Mouse (Mus musculus) kidney, embryonic 14.5 days (tissue): ENCODE results near the gene Gm45837. TPM values are rescaled to one million over a fixed set of nuclear protein-coding genes. Genes with fewer than 3 reads are reported as not detected.

Source experiments
- ATAC-seq: fragments of 200-750 bp; cut with Nextera tagmentation; 2 replicates; pipeline ENCODE4 v1.8.0; 2017; ENCODE audit warnings: moderate number of reproducible peaks, mild to moderate bottlenecking, moderate TSS enrichment, moderate library complexity; ENCODE audit not compliant: low FRiP score, low TSS enrichment
- H3K27ac ChIP-seq: fragments of 300-500 bp; sonication (generic); 2 replicates; pipeline ENCODE4 v1.5.1; 2014; ENCODE audit warnings: low read depth, mild to moderate bottlenecking, low read length, moderate library complexity, mixed read lengths
- H3K27me3 ChIP-seq: fragments of 300-500 bp; sonication (generic); 2 replicates; pipeline ENCODE4 v1.6.1; 2014; ENCODE audit warnings: mild to moderate bottlenecking, low read length; ENCODE audit not compliant: control insufficient read depth, insufficient read depth
- H3K36me3 ChIP-seq: fragments of 300-500 bp; sonication (generic); 2 replicates; pipeline ENCODE4 v1.6.1; 2014; ENCODE audit warnings: low read length, mixed read lengths; ENCODE audit not compliant: control insufficient read depth, insufficient read depth
- H3K4me1 ChIP-seq: fragments of 300-500 bp; sonication (generic); 2 replicates; pipeline ENCODE4 v1.6.1; 2014; ENCODE audit warnings: low read length, mixed read lengths; ENCODE audit not compliant: control insufficient read depth, insufficient read depth
- H3K4me2 ChIP-seq: fragments of 300-500 bp; sonication (generic); replicated peaks from 2 replicates; pipeline ENCODE4 v1.6.1; 2014; ENCODE audit warnings: low read depth, mild to moderate bottlenecking, low read length
- H3K4me3 ChIP-seq: fragments of 300-500 bp; sonication (generic); 2 replicates; pipeline ENCODE4 v1.5.1; 2014; ENCODE audit warnings: mild to moderate bottlenecking, low read length
- H3K9ac ChIP-seq: fragments of 300-500 bp; sonication (generic); 2 replicates; pipeline ENCODE4 v1.6.1; 2014; ENCODE audit warnings: low read depth, mild to moderate bottlenecking, low read length, moderate library complexity
- H3K9me3 ChIP-seq: fragments of 300-500 bp; sonication (generic); 2 replicates; pipeline ENCODE4 v1.6.1; 2016; ENCODE audit warnings: low read length; ENCODE audit not compliant: control insufficient read depth
- WGBS: fragments of 180-500 bp; shearing (Covaris S2); extraction: QIAGEN DNeasy Blood & Tissue Kit; methylation state at CpG from one replicate; pipeline ENCODE4 v1.1.7; 2014; 5-methylcytosine and 5-hydroxymethylcytosine counted together
- polyA plus RNA-seq: library from polyadenylated mRNA; unstranded; fragments of >200 nt; fragmentation: Nextera tagmentation; extraction: Ambion mirVana; gene quantifications from 2 replicates; pipeline ENCODE4 v1.2.1, GENCODE M21; 2014

Gene Gm45837
- polyA plus RNA-seq, 1 experiment from 2014 or later, result 13.2 TPM

DNA sequence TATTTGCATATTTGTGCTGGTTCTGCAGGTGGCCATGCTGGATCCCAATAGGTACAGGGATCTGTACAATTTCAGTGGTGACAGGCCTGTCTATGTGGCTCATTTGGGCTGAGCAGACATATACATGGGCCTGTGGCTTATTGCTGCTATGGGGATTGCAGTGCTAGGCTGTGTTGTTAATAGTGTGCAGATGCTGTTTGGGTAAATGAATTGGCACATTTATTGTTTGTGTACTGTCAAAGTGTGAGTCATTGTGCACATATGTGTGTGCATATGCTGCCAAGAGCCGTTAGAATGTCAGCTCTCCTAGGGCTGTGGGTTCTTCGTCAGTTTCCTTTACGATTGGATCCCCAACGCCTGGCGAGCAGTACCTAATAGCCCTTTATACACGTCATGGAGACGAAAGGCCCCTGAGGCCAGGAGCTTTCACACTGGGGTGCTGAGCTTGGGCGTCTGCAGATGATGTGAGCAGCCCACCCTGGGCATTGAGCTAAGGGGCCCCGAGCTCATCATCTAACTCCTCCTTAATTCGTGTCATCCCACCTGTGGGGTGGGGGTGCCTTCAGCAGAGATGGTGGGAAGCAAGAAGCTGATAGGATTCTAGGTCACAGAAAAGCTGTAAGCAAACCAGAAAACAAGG lies 33.9 kb upstream of the Gm45837 start:
- H3K4me3 ChIP-seq, result no peak overlapping the region
- H3K27ac ChIP-seq, result no peak overlapping the region
- no peaks in the 10 kb centered on the region for H3K36me3 ChIP-seq
- no peaks in the 10 kb centered on the region for H3K9me3 ChIP-seq
- H3K27me3 ChIP-seq, result no peaks in the 10 kb centered on the region
- peaks cover 13% of the 10 kb centered on the region; the same call in 1 of the 2 replicates for H3K4me1 ChIP-seq
- WGBS, result 52% methylated on average over 10 of the region's 10 CpGs
- no peak for ATAC-seq
- no peak overlapping the region for H3K9ac ChIP-seq
- no peak overlapping the region for H3K4me2 ChIP-seq

DNA sequence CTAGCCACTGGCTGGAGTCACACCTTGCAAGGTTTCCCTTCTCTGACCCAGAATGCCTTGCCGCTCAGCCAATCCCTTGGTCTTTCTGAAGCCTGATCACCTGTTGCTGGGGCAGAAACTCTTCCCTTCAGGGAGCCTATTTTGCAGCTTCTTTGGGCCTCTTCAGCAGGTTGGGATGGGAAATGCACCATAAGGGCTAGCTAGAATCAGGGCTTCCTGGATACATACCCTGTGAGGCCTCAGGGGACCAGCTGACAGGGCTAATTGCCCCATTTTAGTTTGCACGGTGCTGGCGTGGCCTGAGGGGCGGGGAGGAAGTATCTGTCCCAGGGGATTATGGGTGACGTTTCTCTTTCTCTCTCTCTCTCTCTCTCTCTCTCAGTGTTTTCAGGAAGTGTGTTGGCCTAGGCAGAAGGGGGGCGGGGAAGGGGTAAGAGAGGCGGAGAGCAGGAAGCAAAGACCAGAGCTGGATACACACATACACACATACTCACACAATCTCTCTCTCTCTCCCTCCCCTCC lies 32.9 kb upstream of the Gm45837 start:
- 23% methylated on average over 7 of the region's 7 CpGs for WGBS
- ATAC-seq, result peak; percentile 75
- peak overlapping the region; percentile 36 for H3K4me2 ChIP-seq
- H3K4me1 ChIP-seq, result peaks cover 13% of the 10 kb centered on the region; the same call in 1 of the 2 replicates
- H3K27ac ChIP-seq, result peak overlapping the region; percentile 76
- peak overlapping the region; percentile 52; the same call in 1 of the 2 replicates for H3K9ac ChIP-seq
- no peaks in the 10 kb centered on the region for H3K9me3 ChIP-seq
- no peaks in the 10 kb centered on the region for H3K27me3 ChIP-seq
- H3K4me3 ChIP-seq, result peak overlapping the region; percentile 16; the same call in 1 of the 2 replicates
- H3K36me3 ChIP-seq, result no peaks in the 10 kb centered on the region

DNA sequence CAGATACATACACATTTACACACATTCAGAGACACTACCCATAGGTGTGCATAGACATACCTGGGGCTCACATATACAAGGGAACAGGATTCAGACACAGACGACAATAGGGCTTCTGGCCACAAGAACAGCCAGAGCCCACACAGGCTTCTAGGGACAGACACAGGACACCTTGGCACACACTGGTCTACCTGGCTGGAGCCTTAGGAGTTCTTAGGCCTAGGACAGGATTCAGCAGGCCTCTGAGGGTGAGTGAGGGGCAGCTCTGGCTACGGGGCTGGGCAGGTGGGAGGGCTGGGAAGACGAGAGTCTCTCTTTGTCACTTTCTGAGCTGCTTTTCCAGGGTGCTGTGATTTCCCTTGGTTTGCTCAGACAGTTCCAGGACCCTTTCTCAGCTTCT lies 32.4 kb upstream of the Gm45837 start:
- Histone ChIP-seq H3K9ac (peak overlapping the region; percentile 52; the same call in 1 of the 2 replicates), H3K9me3 (no peaks in the 10 kb centered on the region), H3K4me2 (peak overlapping the region; percentile 36), H3K27ac (peak overlapping the region; percentile 76), H3K4me3 (peak overlapping the region; percentile 15; the same call in 1 of the 2 replicates), H3K27me3 (no peaks in the 10 kb centered on the region), H3K36me3 (no peaks in the 10 kb centered on the region), H3K4me1 (peaks cover 13% of the 10 kb centered on the region; the same call in 1 of the 2 replicates)
- WGBS, result 44% methylated on average over 3 of the region's 3 CpGs
- ATAC-seq, result peak; percentile 41

DNA sequence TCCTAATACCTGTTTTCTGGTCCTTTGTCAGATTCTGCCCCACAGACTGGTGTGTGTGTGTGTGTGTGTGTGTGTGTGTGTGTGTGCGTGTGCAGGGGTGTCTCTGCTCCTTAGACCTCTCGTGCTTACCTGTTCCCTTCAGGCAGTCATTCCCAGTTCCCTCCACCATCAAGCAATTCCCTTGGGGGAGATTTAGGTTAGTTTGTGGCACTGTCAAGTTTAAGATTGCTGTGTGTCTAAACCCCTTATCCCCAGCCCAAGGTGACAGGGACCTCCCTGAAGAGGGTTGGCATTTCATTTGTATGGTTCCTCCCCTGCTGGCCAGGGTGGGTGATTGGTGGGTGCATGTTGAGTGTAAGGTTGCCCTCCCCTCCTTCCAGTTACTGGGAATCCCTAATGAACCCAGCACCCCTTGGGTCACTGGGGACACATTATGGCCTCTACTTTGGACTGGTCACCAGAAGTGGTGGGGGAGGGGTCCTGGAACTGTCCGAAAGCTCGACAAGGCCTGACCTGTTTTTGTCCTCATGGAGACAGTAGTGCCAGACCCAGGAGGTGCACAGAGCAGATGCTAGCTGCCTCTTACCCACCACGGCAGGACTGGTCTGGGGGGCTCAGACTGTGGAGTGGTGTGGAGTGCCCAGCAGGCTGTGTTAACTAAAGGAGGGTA lies 31.8 kb upstream of the Gm45837 start:
- H3K4me2 ChIP-seq, result peak overlapping the region; percentile 36

DNA sequence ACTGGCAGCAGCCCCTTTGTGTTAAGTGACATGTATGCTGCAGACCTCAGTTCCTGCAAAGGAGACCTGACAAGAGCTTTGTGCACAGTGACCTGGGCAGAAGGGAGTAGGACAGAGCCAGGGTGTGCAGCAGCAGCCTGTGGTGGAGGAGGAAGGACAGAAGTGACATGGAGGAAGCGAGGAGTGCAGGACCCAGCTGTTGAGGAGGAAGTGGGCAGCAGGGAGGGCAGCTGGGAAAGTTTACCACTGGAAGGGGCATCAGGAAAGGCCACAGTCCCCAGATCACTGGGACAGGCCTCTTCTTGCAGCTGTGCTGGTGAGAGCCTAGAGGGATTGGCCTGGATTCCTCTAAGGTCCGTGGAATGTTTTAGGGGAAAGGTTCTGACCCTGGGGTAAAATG lies 31.0 kb upstream of the Gm45837 start:
- no peaks in the 10 kb centered on the region for H3K9me3 ChIP-seq
- peak overlapping the region; percentile 55; the same call in 1 of the 2 replicates for H3K27ac ChIP-seq
- H3K4me3 ChIP-seq, result no peak overlapping the region
- no peaks in the 10 kb centered on the region for H3K27me3 ChIP-seq
- H3K4me1 ChIP-seq, result peaks cover 15% of the 10 kb centered on the region
- peak overlapping the region; percentile 44 for H3K9ac ChIP-seq
- 61% methylated on average over 2 of the region's 2 CpGs for WGBS
- ATAC-seq, result no peak
- H3K36me3 ChIP-seq, result no peaks in the 10 kb centered on the region
- H3K4me2 ChIP-seq, result no peak overlapping the region

More for the DNA sequence above, 31.8 kb upstream of the Gm45837 start:
- WGBS, result 66% methylated on average over 5 of the region's 5 CpGs
- ATAC-seq, result no peak
- Histone ChIP-seq H3K9me3 (no peaks in the 10 kb centered on the region), H3K9ac (peak overlapping the region; percentile 52; the same call in 1 of the 2 replicates), H3K4me3 (0 out of 2 replicates have a peak overlapping the region, but pooled peaks have one; percentile 15), H3K36me3 (no peaks in the 10 kb centered on the region), H3K27me3 (no peaks in the 10 kb centered on the region), H3K27ac (peak overlapping the region; percentile 76; the same call in 1 of the 2 replicates), H3K4me1 (peaks cover 13% of the 10 kb centered on the region; the same call in 1 of the 2 replicates)

DNA sequence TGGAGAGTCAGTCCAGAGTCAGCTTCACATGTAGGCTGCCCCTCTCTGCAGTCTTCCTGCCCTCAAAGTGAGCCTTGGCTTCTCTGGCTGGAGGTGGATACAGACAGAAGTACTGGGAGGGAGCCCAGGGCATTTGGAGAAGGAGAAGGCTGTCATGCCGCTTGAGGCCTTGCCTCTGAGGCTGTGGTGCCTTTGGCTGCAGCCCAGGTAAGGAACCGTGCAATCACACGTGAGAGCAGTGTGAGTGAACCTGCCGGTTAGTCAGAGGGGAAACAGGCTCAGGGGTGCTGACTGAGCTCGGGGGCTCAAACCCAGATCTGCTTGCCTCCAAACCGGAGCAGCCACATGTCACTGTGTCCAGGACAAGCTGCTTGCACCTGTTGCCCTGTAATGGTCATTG lies 29.2 kb upstream of the Gm45837 start:
- no peak overlapping the region for H3K27ac ChIP-seq
- peaks cover 31% of the 10 kb centered on the region for H3K4me1 ChIP-seq
- ATAC-seq, result no peak

DNA sequence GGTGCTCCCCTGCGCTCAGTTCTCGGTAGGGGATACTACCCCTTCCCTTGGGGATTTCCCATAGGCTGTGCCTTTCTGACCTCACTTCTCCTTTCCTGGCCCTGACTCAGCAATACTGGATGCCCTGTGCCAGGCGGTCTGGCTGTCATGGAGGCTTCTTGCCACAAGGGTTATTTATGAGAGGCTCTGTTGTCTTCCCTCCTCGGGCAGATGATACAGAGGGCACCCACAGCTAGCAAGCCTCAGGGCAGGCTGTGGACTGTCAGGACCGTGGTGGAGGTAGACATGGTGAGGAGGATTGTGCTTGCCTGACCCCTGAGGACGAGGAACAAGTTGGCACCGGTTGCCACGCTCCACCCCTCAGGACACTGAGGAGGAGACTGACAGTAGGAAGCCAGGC lies 28.3 kb upstream of the Gm45837 start:
- ATAC-seq, result no peak
- Histone ChIP-seq H3K27ac (no peak overlapping the region), H3K36me3 (no peaks in the 10 kb centered on the region), H3K9ac (no peak overlapping the region), H3K9me3 (no peaks in the 10 kb centered on the region), H3K4me2 (no peak overlapping the region), H3K27me3 (no peaks in the 10 kb centered on the region), H3K4me1 (peaks cover 33% of the 10 kb centered on the region), H3K4me3 (no peak overlapping the region)
- 65% methylated on average over 8 of the region's 8 CpGs for WGBS

More for the DNA sequence above, 29.2 kb upstream of the Gm45837 start:
- Histone ChIP-seq H3K4me2 (no peak overlapping the region), H3K9ac (no peak overlapping the region), H3K27me3 (no peaks in the 10 kb centered on the region), H3K36me3 (no peaks in the 10 kb centered on the region), H3K4me3 (no peak overlapping the region), H3K9me3 (no peaks in the 10 kb centered on the region)
- WGBS, result 86% methylated on average over 6 of the region's 6 CpGs

DNA sequence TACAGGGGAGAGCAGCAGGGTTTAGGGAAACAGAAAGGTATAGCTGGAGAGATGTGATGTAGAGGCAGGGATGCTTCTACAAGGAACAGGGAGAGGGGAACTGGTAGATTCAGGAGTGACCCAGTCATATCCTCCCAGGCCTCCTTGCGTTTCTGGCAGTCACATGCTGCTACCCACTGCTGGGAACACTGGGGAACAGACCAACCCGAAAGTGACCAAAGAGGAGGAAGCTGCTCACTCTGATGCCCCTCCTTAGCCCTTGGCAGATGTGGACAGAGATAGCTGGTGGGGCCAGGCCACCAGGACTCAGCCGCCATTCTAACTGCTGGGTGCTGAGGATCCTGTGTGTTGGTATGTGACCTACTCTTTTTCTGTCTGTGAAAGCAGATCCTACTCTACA lies 26.9 kb upstream of the Gm45837 start:
- WGBS, result 80% methylated on average over 3 of the region's 3 CpGs
- Histone ChIP-seq H3K9me3 (no peaks in the 10 kb centered on the region), H3K36me3 (peaks cover 2% of the 10 kb centered on the region; the same call in 1 of the 2 replicates), H3K27ac (no peak overlapping the region), H3K4me3 (no peak overlapping the region), H3K4me1 (peaks cover 30% of the 10 kb centered on the region), H3K27me3 (no peaks in the 10 kb centered on the region), H3K9ac (no peak overlapping the region), H3K4me2 (no peak overlapping the region)
- ATAC-seq, result no peak

DNA sequence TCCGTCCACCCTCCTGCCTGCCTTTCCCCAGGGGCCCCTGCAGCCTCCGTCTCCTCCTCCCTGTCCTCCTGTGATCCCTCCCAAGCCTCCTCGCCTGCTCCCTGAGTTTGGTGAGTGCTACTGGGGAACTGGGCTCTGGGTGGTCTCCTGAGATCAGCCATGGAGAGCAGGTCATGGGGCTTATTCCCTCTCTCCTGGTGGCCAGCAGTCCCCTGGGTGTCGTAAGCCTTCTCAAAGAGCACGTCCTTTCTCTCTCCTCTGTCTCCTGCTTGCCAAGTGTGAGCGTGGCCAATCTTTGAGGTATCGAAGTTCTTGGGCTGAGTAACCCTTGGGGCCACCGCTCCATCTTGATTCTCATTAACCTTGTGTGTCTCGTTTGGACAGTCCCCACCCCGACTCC lies 25.8 kb upstream of the Gm45837 start:
- Histone ChIP-seq H3K36me3 (peaks cover 7% of the 10 kb centered on the region; the same call in 1 of the 2 replicates), H3K4me3 (no peak overlapping the region), H3K9me3 (no peaks in the 10 kb centered on the region), H3K27me3 (no peaks in the 10 kb centered on the region), H3K9ac (no peak overlapping the region), H3K4me1 (peaks cover 23% of the 10 kb centered on the region), H3K27ac (peak overlapping the region; percentile 68), H3K4me2 (no peak overlapping the region)
- no peak for ATAC-seq
- WGBS, result 38% methylated on average over 10 of the region's 10 CpGs
